Mouse (Mus musculus) neural tube, embryonic 11.5 days (tissue): ENCODE results near the gene Zbtb43. TPM values are rescaled to one million over a fixed set of nuclear protein-coding genes. Genes with fewer than 3 reads are reported as not detected.

Source experiments
- ATAC-seq: fragments of 200-750 bp; cut with Nextera tagmentation; 2 replicates; pipeline ENCODE4 v1.8.0; 2017; ENCODE audit warnings: moderate number of reproducible peaks, mild to moderate bottlenecking, moderate TSS enrichment, moderate library complexity; ENCODE audit not compliant: insufficient read depth, low FRiP score, low TSS enrichment
- DNase-seq: peaks from one replicate; pipeline ENCODE4 v3.0.0-alpha.2; 2015; ENCODE audit warnings: low spot score
- H3K27ac ChIP-seq: fragments of 300-500 bp; sonication (generic); 2 replicates; pipeline ENCODE4 v1.5.1; 2014; ENCODE audit warnings: low read depth, mild to moderate bottlenecking, low read length
- H3K27me3 ChIP-seq: fragments of 300-500 bp; sonication (generic); 2 replicates; pipeline ENCODE4 v1.6.1; 2014; ENCODE audit warnings: mild to moderate bottlenecking, low read length, mixed read lengths; ENCODE audit not compliant: control insufficient read depth, insufficient read depth
- H3K36me3 ChIP-seq: fragments of 300-500 bp; sonication (generic); 2 replicates; pipeline ENCODE4 v1.6.1; 2014; ENCODE audit warnings: mild to moderate bottlenecking, low read length, moderate library complexity, mixed read lengths; ENCODE audit not compliant: control insufficient read depth, insufficient read depth
- H3K4me1 ChIP-seq: fragments of 300-500 bp; sonication (generic); 2 replicates; pipeline ENCODE4 v1.6.1; 2014; ENCODE audit warnings: low read length, mixed read lengths; ENCODE audit not compliant: control insufficient read depth, insufficient read depth
- H3K4me2 ChIP-seq: fragments of 300-500 bp; sonication (generic); 2 replicates; pipeline ENCODE4 v1.6.1; 2014; ENCODE audit warnings: low read depth, mild to moderate bottlenecking, moderate library complexity
- H3K4me3 ChIP-seq: fragments of 300-500 bp; sonication (generic); 2 replicates; pipeline ENCODE4 v1.5.1; 2014; ENCODE audit warnings: low read depth, low read length
- H3K9ac ChIP-seq: fragments of 300-500 bp; sonication (generic); 2 replicates; pipeline ENCODE4 v1.6.1; 2014; ENCODE audit warnings: mild to moderate bottlenecking, low read length
- H3K9me3 ChIP-seq: fragments of 300-500 bp; sonication (generic); 2 replicates; pipeline ENCODE4 v1.6.1; 2016; ENCODE audit warnings: low read length; ENCODE audit not compliant: control insufficient read depth
- WGBS: fragments of 180-500 bp; shearing (Covaris S2); extraction: QIAGEN DNeasy Blood & Tissue Kit; methylation state at CpG from one replicate; pipeline ENCODE4 v1.1.7; 2014; 5-methylcytosine and 5-hydroxymethylcytosine counted together
- polyA plus RNA-seq: library from polyadenylated mRNA; unstranded; fragments of >200 nt; fragmentation: Nextera tagmentation; extraction: Ambion mirVana; gene quantifications from 2 replicates; pipeline ENCODE4 v1.2.1, GENCODE M21; 2014

Gene Zbtb43
- polyA plus RNA-seq, 1 experiment from 2014 or later = 22.5 TPM

GRCm38 (mm10) chr2:33461066-33461465 lies 7.3 kb downstream of the Zbtb43 start:
- no peak overlapping the region for H3K9ac ChIP-seq
- WGBS = 64% methylated on average over 1 of the region's 1 CpGs
- H3K4me1 ChIP-seq = no peaks in the 10 kb centered on the region; the same call in 1 of the 2 replicates
- H3K9me3 ChIP-seq = no peaks in the 10 kb centered on the region
- H3K27ac ChIP-seq = no peak overlapping the region
- H3K27me3 ChIP-seq = no peaks in the 10 kb centered on the region
- H3K4me3 ChIP-seq = no peak overlapping the region
- no peak for DNase-seq
- H3K36me3 ChIP-seq = no peaks in the 10 kb centered on the region
- H3K4me2 ChIP-seq = no peak overlapping the region
- no peak for ATAC-seq

GRCm38 (mm10) chr2:33459660-33460059 lies 8.7 kb downstream of the Zbtb43 start:
- Histone ChIP-seq H3K9ac (no peak overlapping the region), H3K4me1 (no peaks in the 10 kb centered on the region), H3K27ac (no peak overlapping the region), H3K4me3 (no peak overlapping the region), H3K27me3 (no peaks in the 10 kb centered on the region), H3K4me2 (no peak overlapping the region), H3K9me3 (no peaks in the 10 kb centered on the region), H3K36me3 (no peaks in the 10 kb centered on the region)
- ATAC-seq (no peak), DNase-seq (no peak)
- 89% methylated on average over 4 of the region's 4 CpGs for WGBS

- no peaks in the 10 kb centered on the region for H3K9me3 ChIP-seq
- H3K36me3 ChIP-seq = peaks cover 7% of the 10 kb centered on the region
- H3K4me1 ChIP-seq = no peaks in the 10 kb centered on the region
- WGBS = 87% methylated on average over 3 of the region's 3 CpGs
- no peak for ATAC-seq
- DNase-seq = no peak
- H3K27me3 ChIP-seq = no peaks in the 10 kb centered on the region
- no peak overlapping the region for H3K4me3 ChIP-seq
- no peak overlapping the region for H3K27ac ChIP-seq
- no peak overlapping the region for H3K9ac ChIP-seq
- no peak overlapping the region for H3K4me2 ChIP-seq
Measured at GRCm38 (mm10) chr2:33456696-33457095, 11.7 kb downstream of the Zbtb43 start.

GRCm38 (mm10) chr2:33456242-33456641 lies 12.1 kb downstream of the Zbtb43 start:
- Histone ChIP-seq H3K27me3 (no peaks in the 10 kb centered on the region), H3K27ac (no peak overlapping the region), H3K36me3 (peaks cover 7% of the 10 kb centered on the region), H3K9ac (no peak overlapping the region), H3K4me3 (no peak overlapping the region), H3K4me2 (no peak overlapping the region), H3K4me1 (no peaks in the 10 kb centered on the region), H3K9me3 (no peaks in the 10 kb centered on the region)
- no peak for DNase-seq
- no peak for ATAC-seq
- WGBS = 91% methylated on average over 5 of the region's 5 CpGs

GRCm38 (mm10) chr2:33455350-33455749 lies 13.0 kb downstream of the Zbtb43 start:
- Histone ChIP-seq H3K4me1 (no peaks in the 10 kb centered on the region), H3K4me2 (no peak overlapping the region), H3K27ac (no peak overlapping the region), H3K4me3 (no peak overlapping the region), H3K27me3 (no peaks in the 10 kb centered on the region), H3K9me3 (no peaks in the 10 kb centered on the region), H3K36me3 (peaks cover 7% of the 10 kb centered on the region), H3K9ac (no peak overlapping the region)
- WGBS = 82% methylated on average over 3 of the region's 3 CpGs
- ATAC-seq (no peak), DNase-seq (no peak)

GRCm38 (mm10) chr2:33454816-33455215 lies 13.5 kb downstream of the Zbtb43 start:
- Histone ChIP-seq H3K27me3 (no peaks in the 10 kb centered on the region), H3K36me3 (peaks cover 7% of the 10 kb centered on the region), H3K27ac (no peak overlapping the region), H3K4me2 (no peak overlapping the region), H3K9ac (no peak overlapping the region), H3K4me1 (no peaks in the 10 kb centered on the region), H3K4me3 (no peak overlapping the region), H3K9me3 (no peaks in the 10 kb centered on the region)
- no peak for ATAC-seq
- WGBS = 91% methylated on average over 8 of the region's 8 CpGs
- DNase-seq = no peak

GRCm38 (mm10) chr2:33453476-33453875 lies 14.9 kb downstream of the Zbtb43 start:
- ATAC-seq = no peak
- no peak overlapping the region for H3K4me3 ChIP-seq
- H3K9ac ChIP-seq = no peak overlapping the region
- H3K4me2 ChIP-seq = no peak overlapping the region
- DNase-seq = no peak
- peaks cover 7% of the 10 kb centered on the region for H3K36me3 ChIP-seq
- 90% methylated on average over 3 of the region's 3 CpGs for WGBS
- H3K4me1 ChIP-seq = no peaks in the 10 kb centered on the region
- no peaks in the 10 kb centered on the region for H3K27me3 ChIP-seq
- no peaks in the 10 kb centered on the region for H3K9me3 ChIP-seq
- H3K27ac ChIP-seq = no peak overlapping the region

- H3K27me3 ChIP-seq = no peaks in the 10 kb centered on the region
- H3K9ac ChIP-seq = no peak overlapping the region
- H3K9me3 ChIP-seq = no peaks in the 10 kb centered on the region
- no peak overlapping the region for H3K27ac ChIP-seq
- H3K4me1 ChIP-seq = no peaks in the 10 kb centered on the region
- no peak for DNase-seq
- H3K4me3 ChIP-seq = no peak overlapping the region
- ATAC-seq = no peak
- H3K36me3 ChIP-seq = peaks cover 7% of the 10 kb centered on the region
- no peak overlapping the region for H3K4me2 ChIP-seq
- WGBS = 90% methylated on average over 5 of the region's 5 CpGs
Measured at GRCm38 (mm10) chr2:33452721-33453120, 15.6 kb downstream of the Zbtb43 start.

GRCm38 (mm10) chr2:33452140-33452539 lies 16.2 kb downstream of the Zbtb43 start:
- DNase-seq (no peak), ATAC-seq (no peak)
- WGBS = 70% methylated on average over 4 of the region's 4 CpGs
- Histone ChIP-seq H3K27me3 (no peaks in the 10 kb centered on the region), H3K36me3 (peaks cover 7% of the 10 kb centered on the region), H3K27ac (no peak overlapping the region), H3K4me2 (no peak overlapping the region), H3K4me1 (no peaks in the 10 kb centered on the region), H3K9ac (no peak overlapping the region), H3K9me3 (no peaks in the 10 kb centered on the region), H3K4me3 (no peak overlapping the region)
